Mouse (Mus musculus) liver, postnatal 0 days (tissue): Measurements from ENCODE around the gene Cntnap5b.

ENCODE experiments used
- CTCF ChIP-seq: sonication (generic); IDR thresholded peaks from 2 replicates; pipeline ENCODE4 v1.5.1; 2016; ENCODE audit warnings: antibody characterized with exemption, low read depth
- EP300 ChIP-seq: IDR thresholded peaks from 2 replicates; pipeline ENCODE4 v1.6.1; 2016; ENCODE audit warnings: antibody characterized with exemption, low read depth, mild to moderate bottlenecking

- TF ChIP-seq CTCF: no peak
- TF ChIP-seq EP300: no peak
Measured at GRCm38 (mm10) chr1:100100516-100100915, 328.0 kb downstream of the Cntnap5b start.
